ENCODE assay signal across 21 mouse cellular contexts in the genomic region with DNA sequence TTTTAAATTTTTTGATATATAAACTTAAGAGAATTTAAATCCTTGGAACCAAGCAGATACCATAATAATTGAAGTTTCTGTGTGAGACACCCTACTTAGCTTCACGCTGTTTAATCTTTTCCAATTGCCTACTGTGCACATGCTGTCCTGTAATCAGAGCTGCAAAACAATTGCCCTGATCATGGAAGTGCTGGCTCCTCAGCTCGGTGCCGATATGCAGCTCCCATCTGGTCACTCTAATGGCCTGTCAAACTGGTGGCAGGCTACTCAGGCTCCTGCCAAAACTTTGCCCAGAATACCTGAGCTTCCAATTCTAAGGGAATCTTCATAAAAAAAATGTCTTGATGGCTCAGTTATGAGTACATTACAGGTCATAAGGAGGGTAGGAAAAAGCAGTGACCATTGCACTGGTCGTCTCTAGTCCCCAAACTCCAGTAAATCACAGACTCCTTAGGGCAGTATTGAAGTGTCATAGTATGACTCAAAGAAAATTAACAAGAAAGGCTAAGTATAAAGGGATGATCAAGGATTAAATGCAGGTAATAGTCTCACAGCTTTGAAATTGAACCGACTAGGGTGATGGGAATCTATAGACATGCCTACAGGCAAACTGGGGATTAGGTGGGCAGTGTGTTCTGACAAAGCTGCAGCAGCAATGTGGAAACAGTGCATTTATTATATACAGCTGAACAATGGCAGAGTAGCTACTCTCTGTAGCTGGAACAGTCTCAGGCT.
DNase-seq lines count a peak whose midpoint lies in the region; ATAC-seq and TF ChIP-seq lines count a peak whose summit lies in the region.
"Had no signal": no experiment of that assay in that cellular context is flagged by ENCODE, and none has a peak within 500 bp of the region (broad histone marks: within the 10 kb centered on the region; RNA-seq: fewer than 3 reads in every experiment).

No protein-coding gene starts in this region.

- no peaks in the 10 kb centered on the region for H3K27me3 ChIP-seq in hindbrain, embryonic 12.5 days
- H3K27me3 ChIP-seq in hindbrain, embryonic 10.5 days (ENCODE audit: insufficient read depth, poor library complexity, severe bottlenecking), result no peaks in the 10 kb centered on the region
- no peaks in the 10 kb centered on the region for H3K27me3 ChIP-seq in forebrain, embryonic 14.5 days (replicated peaks; ENCODE audit: control insufficient read depth, insufficient read depth, low read length)
- H3K27me3 ChIP-seq in midbrain, embryonic 14.5 days (ENCODE audit: control insufficient read depth, insufficient read depth, low read length), result no peaks in the 10 kb centered on the region
- no peaks in the 10 kb centered on the region; the same call in 1 of the 2 replicates for H3K27me3 ChIP-seq in kidney, adult 2 months (replicated peaks; ENCODE audit: control insufficient read depth, insufficient read depth, low read length)
- H3K27me3 ChIP-seq: kidney, embryonic 15.5 days; limb, embryonic 12.5 days; liver, embryonic 13.5 days; neural tube, embryonic 15.5 days had no signal

- H3K27ac ChIP-seq in hindbrain, embryonic 12.5 days, result no peak overlapping the region
- no peak overlapping the region for H3K27ac ChIP-seq in hindbrain, embryonic 10.5 days
- no peak overlapping the region for H3K27ac ChIP-seq in forebrain, embryonic 14.5 days (ENCODE audit: low read depth, low read length)
- H3K27ac ChIP-seq in midbrain, embryonic 14.5 days (replicated peaks; ENCODE audit: low read depth, low read length), result no peak overlapping the region
- no peak overlapping the region for H3K27ac ChIP-seq in kidney, adult 2 months (ENCODE audit: insufficient read depth, low read depth, low read length)
- H3K27ac ChIP-seq: kidney, embryonic 15.5 days; limb, embryonic 12.5 days; liver, embryonic 13.5 days; neural tube, embryonic 15.5 days; stomach, postnatal 0 days had no signal

- no peaks in the 10 kb centered on the region for H3K9me3 ChIP-seq in hindbrain, embryonic 12.5 days (replicated peaks)
- no peaks in the 10 kb centered on the region for H3K9me3 ChIP-seq in hindbrain, embryonic 10.5 days
- no peaks in the 10 kb centered on the region for H3K9me3 ChIP-seq in forebrain, embryonic 14.5 days (replicated peaks; ENCODE audit: control insufficient read depth, low read length)
- no peaks in the 10 kb centered on the region for H3K9me3 ChIP-seq in midbrain, embryonic 14.5 days (ENCODE audit: control insufficient read depth, low read length)
- H3K9me3 ChIP-seq: G1E; kidney, embryonic 15.5 days; limb, embryonic 12.5 days; liver, embryonic 13.5 days; neural tube, embryonic 15.5 days had no signal

- H3K4me2 ChIP-seq in hindbrain, embryonic 12.5 days (replicated peaks), result no peak overlapping the region
- H3K4me2 ChIP-seq in forebrain, embryonic 14.5 days (ENCODE audit: low read length), result no peak overlapping the region
- H3K4me2 ChIP-seq in midbrain, embryonic 14.5 days (ENCODE audit: low read length), result no peak overlapping the region
- H3K4me2 ChIP-seq: kidney, embryonic 15.5 days; limb, embryonic 12.5 days; liver, embryonic 13.5 days; lung, embryonic 14.5 days; neural tube, embryonic 15.5 days had no signal

- H3K9ac ChIP-seq in hindbrain, embryonic 12.5 days, result no peak overlapping the region
- no peak overlapping the region for H3K9ac ChIP-seq in forebrain, embryonic 14.5 days (ENCODE audit: low read length)
- no peak overlapping the region for H3K9ac ChIP-seq in midbrain, embryonic 14.5 days (replicated peaks; ENCODE audit: low read length)
- H3K9ac ChIP-seq: kidney, embryonic 15.5 days; limb, embryonic 12.5 days; liver, embryonic 13.5 days; lung, embryonic 14.5 days; neural tube, embryonic 15.5 days had no signal

- 66% methylated on average over 5 of the region's 5 CpGs for WGBS in hindbrain, embryonic 12.5 days
- WGBS in hindbrain, embryonic 10.5 days, result 71% methylated on average over 5 of the region's 5 CpGs
- 27% methylated on average over 5 of the region's 5 CpGs for WGBS in forebrain, embryonic 14.5 days
- WGBS in midbrain, embryonic 14.5 days, result 50% methylated on average over 5 of the region's 5 CpGs
- WGBS in kidney, adult 2 months, result 74% methylated on average over 5 of the region's 5 CpGs

- peak; percentile 50; the same call in 1 of the 2 replicates for ATAC-seq in hindbrain, embryonic 12.5 days (ENCODE audit: low FRiP score)
- ATAC-seq in forebrain, embryonic 14.5 days, result 0 out of 2 replicates have a peak, but pooled peaks have one; percentile 34
- peak; percentile 50; the same call in 1 of the 2 replicates for ATAC-seq in midbrain, embryonic 14.5 days (ENCODE audit: low FRiP score, low TSS enrichment)
- ATAC-seq: activated CD4-positive, CD25-positive, alpha-beta regulatory T cell, adult 4 months; intestine, embryonic 16.5 days had no signal

- H3K36me3 ChIP-seq in hindbrain, embryonic 12.5 days, result no peaks in the 10 kb centered on the region
- no peaks in the 10 kb centered on the region for H3K36me3 ChIP-seq in hindbrain, embryonic 10.5 days
- no peaks in the 10 kb centered on the region for H3K36me3 ChIP-seq in forebrain, embryonic 14.5 days (ENCODE audit: control insufficient read depth, insufficient read depth, low read length)
- no peaks in the 10 kb centered on the region for H3K36me3 ChIP-seq in midbrain, embryonic 14.5 days (ENCODE audit: control insufficient read depth, insufficient read depth, low read length)
- no peaks in the 10 kb centered on the region for H3K36me3 ChIP-seq in kidney, adult 2 months (ENCODE audit: control insufficient read depth, insufficient read depth, low read length)
- H3K36me3 ChIP-seq: G1E; kidney, embryonic 15.5 days; limb, embryonic 12.5 days; liver, embryonic 13.5 days; neural tube, embryonic 15.5 days had no signal

- TF ChIP-seq CTCF in kidney, adult 2 months (conservative IDR thresholded peaks at IDR 0.05; ENCODE audit: insufficient read depth, insufficient read length, low read depth, low read length), result no peak

- no peak overlapping the region for H3K4me3 ChIP-seq in hindbrain, embryonic 12.5 days
- no peak overlapping the region for H3K4me3 ChIP-seq in hindbrain, embryonic 10.5 days
- H3K4me3 ChIP-seq in forebrain, embryonic 14.5 days (ENCODE audit: low read depth, low read length), result no peak overlapping the region
- no peak overlapping the region for H3K4me3 ChIP-seq in midbrain, embryonic 14.5 days (replicated peaks; ENCODE audit: low read depth, low read length)
- no peak overlapping the region for H3K4me3 ChIP-seq in kidney, adult 2 months (ENCODE audit: insufficient read depth, low read depth, low read length)
- H3K4me3 ChIP-seq: kidney, embryonic 15.5 days; limb, embryonic 12.5 days; liver, embryonic 13.5 days; neural tube, embryonic 15.5 days had no signal

- TF ChIP-seq POLR2A in kidney, adult 2 months (IDR thresholded peaks at IDR 0.05; ENCODE audit: low read depth, low read length), result no peak

- DNase-seq in cerebellum, adult 9-11 months, result peak; percentile 2
- no peak for DNase-seq in cerebellum, adult 11 months
- DNase-seq in hindbrain, embryonic 10.5 days (ENCODE audit: low spot score), result no peak
- peak; percentile 7 for DNase-seq in forebrain, embryonic 14.5 days (ENCODE audit: low spot score)
- peak; percentile 23 for DNase-seq in midbrain, embryonic 14.5 days
- no peak for DNase-seq in kidney, adult 2 months
- no peak for DNase-seq in ovary, postnatal 10 days (ENCODE audit: low spot score)
- DNase-seq: adrenal gland, postnatal 10 days; kidney, postnatal 4 days; liver, embryonic 13.5 days; lung, embryonic 14.5 days; lung, postnatal 36 days; right cerebral cortex, postnatal 4 days had no signal

- H3K4me1 ChIP-seq in hindbrain, embryonic 12.5 days, result no peaks in the 10 kb centered on the region
- H3K4me1 ChIP-seq in hindbrain, embryonic 10.5 days (replicated peaks), result no peaks in the 10 kb centered on the region
- H3K4me1 ChIP-seq in forebrain, embryonic 14.5 days (ENCODE audit: control insufficient read depth, insufficient read depth, low read length), result 0 out of 2 replicates have a peak, but pooled peaks cover 4% of the 10 kb centered on the region
- H3K4me1 ChIP-seq in midbrain, embryonic 14.5 days (ENCODE audit: control insufficient read depth, insufficient read depth, low read length), result no peaks in the 10 kb centered on the region
- no peaks in the 10 kb centered on the region for H3K4me1 ChIP-seq in kidney, adult 2 months (ENCODE audit: control insufficient read depth, insufficient read depth, low read length)
- H3K4me1 ChIP-seq: kidney, embryonic 15.5 days; limb, embryonic 12.5 days; liver, embryonic 13.5 days; neural tube, embryonic 15.5 days had no signal

Comparison
In these comparisons a context has a peak if more than half of its experiments do, and no peak if none do; other contexts are left out.
1. DNase-seq: peak in cerebellum, adult 9-11 months (single experiment), forebrain, embryonic 14.5 days (single experiment) and midbrain, embryonic 14.5 days (single experiment); none in cerebellum, adult 11 months (single experiment), hindbrain, embryonic 10.5 days (single experiment), kidney, adult 2 months (single experiment) and ovary, postnatal 10 days (single experiment).
2. Peak in every context shown above with its lines, with median percentiles within 50 percentile points of each other: ATAC-seq.